Mouse (Mus musculus) lung, embryonic 14.5 days (tissue): ENCODE data around the gene Golga4. TPM values are rescaled to one million over a fixed set of nuclear protein-coding genes. Genes with fewer than 3 reads are reported as not detected.
A peak's percentile ranks its signal among the peaks of the same experiment; 100 is the strongest.

ENCODE experiments used
- ATAC-seq: fragments of 200-750 bp; cut with Nextera tagmentation; 2 replicates; pipeline ENCODE4 v1.8.0; 2017; ENCODE audit warnings: mild to moderate bottlenecking, moderate TSS enrichment, moderate library complexity; ENCODE audit not compliant: insufficient read depth
- DNase-seq: peaks from one replicate; pipeline ENCODE4 v3.0.0-alpha.2; 2015
- H3K27ac ChIP-seq: fragments of 300-500 bp; sonication (generic); 2 replicates; pipeline ENCODE4 v1.5.1; 2014; ENCODE audit warnings: low read depth, mild to moderate bottlenecking, moderate library complexity
- H3K27me3 ChIP-seq: fragments of 300-500 bp; sonication (generic); 2 replicates; pipeline ENCODE4 v1.6.1; 2014; ENCODE audit warnings: low read length, control low read depth; ENCODE audit not compliant: insufficient read depth
- H3K36me3 ChIP-seq: fragments of 300-500 bp; sonication (generic); 2 replicates; pipeline ENCODE4 v1.6.1; 2014; ENCODE audit warnings: control low read depth; ENCODE audit not compliant: insufficient read depth
- H3K4me1 ChIP-seq: fragments of 300-500 bp; sonication (generic); 2 replicates; pipeline ENCODE4 v1.6.1; 2014; ENCODE audit warnings: antibody characterized with exemption, control low read depth; ENCODE audit not compliant: insufficient read depth
- H3K4me2 ChIP-seq: fragments of 300-500 bp; sonication (generic); 2 replicates; pipeline ENCODE4 v1.6.1; 2014; ENCODE audit warnings: mild to moderate bottlenecking
- H3K4me3 ChIP-seq: fragments of 300-500 bp; sonication (generic); 2 replicates; pipeline ENCODE4 v1.5.1; 2014; ENCODE audit warnings: low read depth, low read length
- H3K9ac ChIP-seq: fragments of 300-500 bp; sonication (generic); 2 replicates; pipeline ENCODE4 v1.6.1; 2014
- H3K9me3 ChIP-seq: fragments of 300-500 bp; sonication (generic); 2 replicates; pipeline ENCODE4 v1.6.1; 2016; ENCODE audit warnings: low read depth, low read length, control low read depth
- CTCF ChIP-seq: IDR thresholded peaks from 2 replicates; pipeline ENCODE4 v1.5.1; 2016; ENCODE audit warnings: antibody characterized with exemption, low read depth
- WGBS: fragments of 180-500 bp; shearing (Covaris S2); extraction: QIAGEN DNeasy Blood & Tissue Kit; methylation state at CpG from one replicate; pipeline ENCODE4 v1.1.7; 2014; 5-methylcytosine and 5-hydroxymethylcytosine counted together
- polyA plus RNA-seq: library from polyadenylated mRNA; unstranded; fragments of >200 nt; fragmentation: Nextera tagmentation; extraction: Ambion mirVana; gene quantifications from 2 replicates; pipeline ENCODE4 v1.2.1, GENCODE M21; 2014

Gene Golga4
- polyA plus RNA-seq, 1 experiment from 2014 or later, result 53.3 TPM

GRCm38 (mm10) chr9:118476211-118476765 lies 29.8 kb upstream of the Golga4 start:
- H3K4me2 ChIP-seq, result peak overlapping the region; percentile 72
- peak; percentile 24 for DNase-seq
- no peaks in the 10 kb centered on the region for H3K4me1 ChIP-seq
- no peaks in the 10 kb centered on the region for H3K36me3 ChIP-seq
- TF ChIP-seq CTCF, result no peak
- H3K4me3 ChIP-seq, result no peak overlapping the region
- no peak for ATAC-seq
- 3% methylated on average over 22 of the region's 22 CpGs for WGBS
- H3K27ac ChIP-seq, result no peak overlapping the region
- H3K9ac ChIP-seq, result no peak overlapping the region
- no peaks in the 10 kb centered on the region for H3K9me3 ChIP-seq
- H3K27me3 ChIP-seq, result peaks cover 75% of the 10 kb centered on the region

GRCm38 (mm10) chr9:118476766-118477271 lies 29.2 kb upstream of the Golga4 start:
- Histone ChIP-seq H3K9me3 (no peaks in the 10 kb centered on the region), H3K27ac (no peak overlapping the region), H3K4me1 (no peaks in the 10 kb centered on the region), H3K9ac (no peak overlapping the region), H3K36me3 (no peaks in the 10 kb centered on the region), H3K4me2 (peak overlapping the region; percentile 72), H3K4me3 (peak overlapping the region; percentile 44), H3K27me3 (peaks cover 76% of the 10 kb centered on the region)
- under 1% methylated on average over 33 of the region's 33 CpGs for WGBS
- DNase-seq (peak; percentile 53), ATAC-seq (no peak)
- no peak for TF ChIP-seq CTCF

GRCm38 (mm10) chr9:118477281-118477931 lies 28.7 kb upstream of the Golga4 start:
- H3K27me3 ChIP-seq, result peaks cover 82% of the 10 kb centered on the region
- no peak overlapping the region for H3K27ac ChIP-seq
- no peaks in the 10 kb centered on the region for H3K4me1 ChIP-seq
- H3K9ac ChIP-seq, result no peak overlapping the region
- no peaks in the 10 kb centered on the region for H3K9me3 ChIP-seq
- peak; percentile 41 for DNase-seq
- H3K4me2 ChIP-seq, result peak overlapping the region; percentile 72
- peak overlapping the region; percentile 44 for H3K4me3 ChIP-seq
- WGBS, result under 1% methylated on average over 31 of the region's 31 CpGs
- TF ChIP-seq CTCF, result no peak
- no peak for ATAC-seq
- H3K36me3 ChIP-seq, result no peaks in the 10 kb centered on the region

- no peak for TF ChIP-seq CTCF
- ATAC-seq (no peak), DNase-seq (peak; percentile 44)
- Histone ChIP-seq H3K4me2 (peak within 1 kb of the TSS; percentile 72), H3K36me3 (no peaks in the 10 kb centered on the region), H3K4me1 (no peaks in the 10 kb centered on the region), H3K9me3 (no peaks in the 10 kb centered on the region), H3K4me3 (peak within 1 kb of the TSS; percentile 44), H3K9ac (no peak within 1 kb of the TSS), H3K27me3 (peaks cover 87% of the 10 kb centered on the region), H3K27ac (no peak within 1 kb of the TSS)
- under 1% methylated on average over 9 of the region's 9 CpGs for WGBS
These were observed 28.1 kb upstream of the Golga4 start, which contains the start of gene Eomes for GRCm38 (mm10) chr9:118477961-118478360. Gene Eomes (plus strand): TSS chr9:118478212.

- peak; percentile 22; the same call in 1 of the 2 replicates for TF ChIP-seq CTCF
- no peaks in the 10 kb centered on the region for H3K4me1 ChIP-seq
- H3K9me3 ChIP-seq, result no peaks in the 10 kb centered on the region
- H3K4me3 ChIP-seq, result peak overlapping the region; percentile 44
- peak overlapping the region; percentile 72 for H3K4me2 ChIP-seq
- WGBS, result under 1% methylated on average over 29 of the region's 29 CpGs
- no peaks in the 10 kb centered on the region for H3K36me3 ChIP-seq
- H3K27ac ChIP-seq, result no peak overlapping the region
- no peak overlapping the region for H3K9ac ChIP-seq
- peaks cover 92% of the 10 kb centered on the region for H3K27me3 ChIP-seq
- peak; percentile 57; the same call in 1 of the 2 replicates for ATAC-seq
- DNase-seq, result peak; percentile 53
These were observed 27.6 kb upstream of the Golga4 start for GRCm38 (mm10) chr9:118478458-118478838.

GRCm38 (mm10) chr9:118478839-118479507 lies 27.1 kb upstream of the Golga4 start:
- no peaks in the 10 kb centered on the region for H3K4me1 ChIP-seq
- WGBS, result under 1% methylated on average over 85 of the region's 87 CpGs
- H3K4me2 ChIP-seq, result peak overlapping the region; percentile 72
- peaks cover 97% of the 10 kb centered on the region for H3K27me3 ChIP-seq
- peak; percentile 21; the same call in 1 of the 2 replicates for TF ChIP-seq CTCF
- H3K9ac ChIP-seq, result no peak overlapping the region
- ATAC-seq (peak; percentile 82; the same call in 1 of the 2 replicates), DNase-seq (peak; percentile 68)
- H3K4me3 ChIP-seq, result peak overlapping the region; percentile 44
- H3K27ac ChIP-seq, result no peak overlapping the region
- H3K36me3 ChIP-seq, result no peaks in the 10 kb centered on the region
- H3K9me3 ChIP-seq, result no peaks in the 10 kb centered on the region
